8 mouse cellular contexts compared by ENCODE assay signal in the genomic region with DNA sequence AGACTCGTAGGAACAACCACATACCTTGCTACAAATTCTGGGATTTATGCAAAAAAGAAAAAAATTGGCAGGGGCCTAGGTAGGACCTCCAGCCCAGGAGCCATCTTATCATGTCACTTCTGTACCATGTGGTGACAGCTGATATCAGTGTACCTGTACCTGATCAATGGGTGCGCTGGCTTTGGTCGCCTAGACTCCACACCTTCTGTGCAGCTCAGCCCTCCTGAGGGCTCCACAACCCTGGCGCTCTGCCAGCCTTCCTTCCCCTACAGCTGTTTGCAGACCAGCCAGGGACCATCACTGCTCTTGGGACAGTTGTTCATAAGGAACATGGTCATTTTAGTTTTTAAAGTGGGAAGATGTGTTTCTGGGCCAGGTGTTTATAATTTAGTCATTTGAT. TPM values are rescaled to one million over a fixed set of nuclear protein-coding genes. Genes with fewer than 3 reads are reported as not detected.
DNase-seq lines count a peak whose midpoint lies in the region; ATAC-seq lines count a peak whose summit lies in the region.

No protein-coding gene starts in this region.

- H3K4me3 ChIP-seq in intestine, embryonic 14.5 days (ENCODE audit: low read depth, low read length), result no peak overlapping the region

- H3K9me3 ChIP-seq in intestine, embryonic 14.5 days (ENCODE audit: control insufficient read depth, low read length), result peaks cover 11% of the 10 kb centered on the region

- H3K36me3 ChIP-seq in intestine, embryonic 14.5 days (ENCODE audit: control insufficient read depth, insufficient read depth, low read length), result no peaks in the 10 kb centered on the region

- no peak overlapping the region for H3K9ac ChIP-seq in intestine, embryonic 14.5 days (ENCODE audit: low read length)

- peak; percentile 31 to 61 for DNase-seq in adrenal gland, adult (ENCODE audit: inconsistent age in 2 of 2, low spot score in 1 of 2)
- no peak for DNase-seq in adrenal gland, adult 8-10 months
- peak; percentile 43 for DNase-seq in right cerebral cortex, postnatal 14 days
- DNase-seq in right cerebral cortex, adult 2 months (ENCODE audit: low spot score in 2 of 2), result no peak
- peak; percentile 56 for DNase-seq in intestine, embryonic 14.5 days (ENCODE audit: low spot score)
- DNase-seq in lung, postnatal 14 days, result peak; percentile 38
- no peak for DNase-seq in embryo, embryonic 9.5 days (ENCODE audit: extremely low spot score)
- DNase-seq in thymus, postnatal 36 days, result no peak

- WGBS in intestine, embryonic 14.5 days, result 68% methylated on average over 4 of the region's 4 CpGs

- H3K4me1 ChIP-seq in intestine, embryonic 14.5 days (replicated peaks; ENCODE audit: control insufficient read depth, insufficient read depth, low read length), result no peaks in the 10 kb centered on the region

- ATAC-seq in intestine, embryonic 14.5 days (replicated peaks; ENCODE audit: low FRiP score, low TSS enrichment, low read depth), result peak; percentile 30

- no peaks in the 10 kb centered on the region for H3K27me3 ChIP-seq in intestine, embryonic 14.5 days (replicated peaks; ENCODE audit: control insufficient read depth, insufficient read depth, low read length)

- H3K27ac ChIP-seq in intestine, embryonic 14.5 days (ENCODE audit: low read depth), result no peak overlapping the region

- no peak overlapping the region for H3K4me2 ChIP-seq in intestine, embryonic 14.5 days (ENCODE audit: low read length)

RNA-seq across cellular contexts. Expression of gene Vmn1r3, which starts 44.4 kb away (rescaled TPM):
- 1 to 10 TPM in 1 of 4 experiments, not detected in 3; 1.6 TPM for total RNA-seq in adrenal gland, adult 8-10 months (2022)
- not detected in 2 replicates for polyA plus RNA-seq in intestine, embryonic 14.5 days (2014; fragmentation: Nextera tagmentation; extraction: Ambion mirVana)

Comparison
In these comparisons a context has a peak if more than half of its experiments do, and no peak if none do; other contexts are left out.
1. DNase-seq: peak in adrenal gland, adult (2 of 2), right cerebral cortex, postnatal 14 days (single experiment), intestine, embryonic 14.5 days (single experiment) and lung, postnatal 14 days (single experiment); none in adrenal gland, adult 8-10 months (single experiment), right cerebral cortex, adult 2 months (0 of 2), embryo, embryonic 9.5 days (single experiment) and thymus, postnatal 36 days (0 of 2).